Mouse (Mus musculus) ES-E14 (cell line): Measurements from ENCODE around the gene Atp13a1.

Experiments used
- CHD2 ChIP-seq: IDR thresholded peaks from 2 replicates; pipeline ENCODE4 v1.6.1; 2014; ENCODE audit warnings: mild to moderate bottlenecking, low read depth, low read length, inconsistent platforms
- HCFC1 ChIP-seq: IDR thresholded peaks from 2 replicates; pipeline ENCODE4 v1.6.1; 2012; ENCODE audit warnings: low read length, inconsistent platforms, borderline replicate concordance; ENCODE audit not compliant: insufficient read depth
- MAFK ChIP-seq: IDR thresholded peaks from 2 replicates; pipeline ENCODE4 v1.6.1; 2014; ENCODE audit warnings: mild to moderate bottlenecking, low read depth, low read length, inconsistent platforms; ENCODE audit not compliant: insufficient read depth
- ZNF384 ChIP-seq: IDR thresholded peaks from 2 replicates; pipeline ENCODE4 v1.6.1; 2012; ENCODE audit warnings: low read depth, low read length, inconsistent platforms

GRCm38 (mm10) chr8:69808094-69808863, 17.3 kb downstream of the Atp13a1 start, which contains the start of gene Gmip:
- TF ChIP-seq CHD2 (no peak), ZNF384 (no peak), HCFC1 (no peak), MAFK (no peak)
